16 mouse cellular contexts compared by ENCODE assay signal in genomic region chr1:194836182-194836581, GRCm38 (mm10).
"Had no signal": no experiment of that assay in that cellular context is flagged by ENCODE, and none has a peak within 500 bp of the region (broad histone marks: within the 10 kb centered on the region; RNA-seq: fewer than 3 reads in every experiment).

No protein-coding gene starts in this region.

- H3K27ac ChIP-seq: lung, embryonic 15.5 days; macrophage; midbrain, embryonic 13.5 days; midbrain, embryonic 15.5 days; neural tube, embryonic 12.5 days; stomach, embryonic 15.5 days; stomach, postnatal 0 days had no signal

- H3K4me3 ChIP-seq: lung, embryonic 15.5 days; megakaryocyte, embryonic 14.5 days; midbrain, embryonic 13.5 days; midbrain, embryonic 15.5 days; neural tube, embryonic 12.5 days; stomach, embryonic 15.5 days had no signal

- ATAC-seq: lung, postnatal 0 days; midbrain, embryonic 13.5 days; midbrain, embryonic 15.5 days had no signal

- DNase-seq: lung, adult 2 months; lung, postnatal 14 days; lung, postnatal 36 days; right cerebral cortex, postnatal 14 days; thymus, adult 2 months; thymus, postnatal 25 days; thymus, postnatal 4 days had no signal

- H3K27me3 ChIP-seq: lung, embryonic 15.5 days; megakaryocyte, embryonic 14.5 days; midbrain, embryonic 13.5 days; midbrain, embryonic 15.5 days; neural tube, embryonic 12.5 days; stomach, embryonic 15.5 days had no signal
